Mouse (Mus musculus): ENCODE data around the gene Ctso. TPM values are rescaled to one million over a fixed set of nuclear protein-coding genes. Genes with fewer than 3 reads are reported as not detected.
A peak's percentile ranks its signal among the peaks of the same experiment; 100 is the strongest.

Ctso gene
- total RNA-seq, 2 experiments from 2014 or later = 19.1 to 19.9 TPM

DNA sequence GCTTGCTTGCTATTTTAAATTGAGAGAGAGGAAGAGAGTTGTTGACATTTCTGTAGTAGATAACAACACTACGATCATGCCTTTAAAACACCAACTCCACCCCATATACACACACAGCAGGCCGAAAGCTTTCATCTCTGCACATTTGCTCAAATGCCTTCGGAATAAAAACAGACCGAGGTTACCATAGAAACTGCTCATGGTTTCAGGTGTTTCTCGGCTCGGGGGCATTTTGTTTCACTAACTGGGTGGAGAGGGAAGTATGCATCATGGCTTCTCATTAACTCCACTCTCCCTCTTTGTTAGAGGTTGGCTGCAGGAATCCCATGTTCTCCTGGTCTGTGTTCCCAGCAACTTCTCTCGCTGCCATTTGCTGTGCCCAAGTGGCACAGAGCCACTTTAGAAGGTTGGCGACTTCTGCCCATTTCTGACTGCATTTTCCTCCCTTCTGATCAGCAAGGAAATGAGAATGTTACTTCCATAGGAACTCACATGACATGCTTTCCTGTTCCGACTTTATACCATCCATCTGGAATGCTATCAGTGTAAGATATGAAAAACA lies 5.6 kb upstream of the Ctso start:
- DNase-seq (ENCODE audit: low spot score in 2 of 2) = peak in 1 of 2 experiments; percentile 18
- peak overlapping the region; percentile 61 for H3K27ac ChIP-seq
- no peak for TF ChIP-seq CTCF (conservative IDR thresholded peaks at IDR 0.05)

DNA sequence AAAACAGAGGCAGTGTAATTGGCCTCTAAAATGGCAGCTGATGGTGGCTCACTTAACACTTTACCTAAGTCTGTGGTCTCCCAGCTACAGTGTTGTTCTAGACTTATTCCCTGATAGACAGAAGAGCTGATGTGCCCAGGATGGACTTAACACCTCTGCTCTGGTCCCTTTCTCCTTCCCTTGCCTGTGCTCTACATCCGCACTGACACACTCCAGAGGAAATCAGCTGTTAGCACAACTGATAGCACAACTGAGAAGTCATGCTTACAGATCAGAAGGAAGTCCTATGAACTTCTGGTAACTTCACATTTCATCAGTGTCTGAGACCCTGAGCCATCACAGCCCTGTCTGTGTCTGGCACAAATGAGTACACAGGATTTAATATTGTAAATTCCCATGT lies 3.3 kb upstream of the Ctso start:
- H3K4me3 ChIP-seq = no peak overlapping the region
- H3K27ac ChIP-seq = no peak overlapping the region
- no peak for DNase-seq (ENCODE audit: low spot score in 2 of 2)
- TF ChIP-seq CTCF (conservative IDR thresholded peaks at IDR 0.05) = no peak

More for the DNA sequence above, 5.6 kb upstream of the Ctso start:
- no peak overlapping the region for H3K4me3 ChIP-seq

DNA sequence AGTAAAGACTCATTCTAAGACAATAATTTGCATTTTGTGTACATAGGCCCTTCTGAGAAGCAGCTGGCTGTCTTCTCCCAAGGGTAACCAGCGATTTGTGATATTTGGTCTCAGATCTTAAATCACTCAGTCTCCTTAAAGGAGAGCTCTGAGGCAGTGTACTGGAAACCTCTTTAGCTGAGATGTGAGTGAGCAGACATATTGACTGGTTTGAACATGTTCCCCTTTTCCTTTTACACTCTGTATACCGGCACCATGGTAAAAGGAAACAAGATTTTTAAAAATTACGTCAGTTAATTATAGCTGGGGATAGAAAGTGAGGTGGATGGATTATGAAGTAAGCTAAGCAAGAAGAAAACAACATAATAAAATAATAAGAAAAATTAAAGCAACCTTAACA lies 706 bp upstream of the Ctso start:
- no peak for DNase-seq (ENCODE audit: low spot score in 2 of 2)
- Histone ChIP-seq H3K27ac (peak overlapping the region; percentile 99), H3K4me3 (no peak overlapping the region)
- no peak for TF ChIP-seq CTCF (conservative IDR thresholded peaks at IDR 0.05)

DNA sequence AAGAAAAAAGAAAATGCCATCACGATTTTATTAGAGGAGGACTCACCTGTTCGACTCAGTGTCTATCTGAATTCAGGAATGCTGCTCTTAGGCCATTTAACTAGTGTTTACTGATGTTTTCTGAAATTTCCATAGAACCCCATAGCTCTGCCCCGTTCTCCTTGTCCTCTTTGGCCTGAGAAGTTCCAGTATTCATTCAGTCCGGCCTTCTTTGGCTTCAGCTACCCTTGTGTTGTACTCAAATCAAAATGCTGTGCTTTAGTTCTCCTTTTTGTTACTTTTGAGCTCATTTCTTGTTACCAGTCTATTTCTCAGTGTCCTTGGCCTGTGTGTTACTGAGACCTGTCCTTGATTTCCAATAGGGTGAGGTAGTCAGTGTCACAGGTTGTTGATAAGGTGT lies 947 bp downstream of the Ctso start:
- no peak for DNase-seq (ENCODE audit: low spot score in 2 of 2)
- Histone ChIP-seq H3K27ac (peak overlapping the region; percentile 99), H3K4me3 (peak overlapping the region; percentile 92; the same call in 1 of the 2 replicates)
- no peak for TF ChIP-seq CTCF (conservative IDR thresholded peaks at IDR 0.05)

DNA sequence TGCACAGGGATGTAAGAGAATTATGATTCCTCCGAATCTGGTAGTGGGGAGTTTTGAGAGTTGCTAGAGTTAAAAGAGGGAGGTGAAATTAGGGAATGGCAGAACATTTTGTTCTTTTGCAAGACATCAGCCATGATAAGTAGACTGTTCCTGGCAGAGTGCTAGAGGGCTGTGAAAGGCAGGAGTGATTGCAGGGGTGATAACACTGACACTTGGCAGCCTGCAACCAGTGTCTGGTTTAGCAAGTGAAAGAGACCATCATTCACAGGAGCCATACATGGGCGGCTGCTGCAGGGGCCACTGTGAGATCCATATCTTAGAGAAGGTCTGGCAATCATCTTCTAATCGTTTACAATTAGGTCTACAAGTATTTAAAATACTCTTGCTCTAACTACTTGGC lies 6.5 kb downstream of the Ctso start:
- no peak overlapping the region for H3K4me3 ChIP-seq
- peak overlapping the region; percentile 19; the same call in 1 of the 2 replicates for H3K27ac ChIP-seq
- DNase-seq (ENCODE audit: low spot score in 2 of 2) = no peak
- no peak for TF ChIP-seq CTCF (conservative IDR thresholded peaks at IDR 0.05)

- TF ChIP-seq CTCF (conservative IDR thresholded peaks at IDR 0.05) = no peak
- no peak for DNase-seq (ENCODE audit: low spot score in 2 of 2)
Measured at GRCm38 (mm10) chr3:81942341-81942740, 9.9 kb downstream of the Ctso start.

GRCm38 (mm10) chr3:81943097-81943496 lies 10.7 kb downstream of the Ctso start:
- TF ChIP-seq CTCF (conservative IDR thresholded peaks at IDR 0.05) = no peak
- Histone ChIP-seq H3K27ac (peak overlapping the region; percentile 48), H3K4me3 (no peak overlapping the region)
- DNase-seq (ENCODE audit: low spot score in 2 of 2) = peak in 1 of 2 experiments; percentile 29

More at GRCm38 (mm10) chr3:81942341-81942740, 9.9 kb downstream of the Ctso start:
- Histone ChIP-seq H3K4me3 (no peak overlapping the region), H3K27ac (peak overlapping the region; percentile 48)

DNA sequence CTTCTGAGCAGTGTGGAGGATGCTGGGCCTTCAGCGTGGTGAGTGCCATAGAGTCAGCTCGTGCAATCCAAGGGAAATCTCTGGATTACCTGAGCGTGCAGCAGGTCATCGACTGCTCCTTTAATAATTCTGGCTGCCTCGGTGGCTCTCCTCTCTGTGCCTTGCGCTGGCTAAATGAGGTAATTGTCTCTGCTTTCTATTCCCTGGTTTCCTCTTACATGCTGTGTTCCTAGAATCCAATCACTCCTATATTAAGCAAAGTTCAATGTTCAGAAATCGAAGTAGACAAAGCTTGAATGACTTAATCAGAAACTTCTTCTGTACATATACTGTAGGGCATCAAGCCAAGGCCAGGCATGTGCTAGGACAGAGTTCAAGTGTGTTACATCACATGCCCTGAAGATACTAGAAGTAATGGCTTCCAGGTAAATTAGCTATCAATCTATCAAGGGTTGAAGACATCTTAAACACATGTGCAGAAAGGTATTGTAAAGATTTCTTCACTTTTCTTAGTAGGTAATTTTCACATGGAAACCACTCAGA lies 12.5 kb downstream of the Ctso start:
- DNase-seq (ENCODE audit: low spot score in 2 of 2) = no peak
- H3K4me3 ChIP-seq = no peak overlapping the region
- no peak overlapping the region for H3K27ac ChIP-seq
- TF ChIP-seq CTCF (conservative IDR thresholded peaks at IDR 0.05) = no peak

GRCm38 (mm10) chr3:81949048-81949447 lies 16.6 kb downstream of the Ctso start:
- no peak for DNase-seq (ENCODE audit: low spot score in 2 of 2)
- TF ChIP-seq CTCF (conservative IDR thresholded peaks at IDR 0.05) = no peak
- no peak overlapping the region for H3K27ac ChIP-seq
- no peak overlapping the region for H3K4me3 ChIP-seq

DNA sequence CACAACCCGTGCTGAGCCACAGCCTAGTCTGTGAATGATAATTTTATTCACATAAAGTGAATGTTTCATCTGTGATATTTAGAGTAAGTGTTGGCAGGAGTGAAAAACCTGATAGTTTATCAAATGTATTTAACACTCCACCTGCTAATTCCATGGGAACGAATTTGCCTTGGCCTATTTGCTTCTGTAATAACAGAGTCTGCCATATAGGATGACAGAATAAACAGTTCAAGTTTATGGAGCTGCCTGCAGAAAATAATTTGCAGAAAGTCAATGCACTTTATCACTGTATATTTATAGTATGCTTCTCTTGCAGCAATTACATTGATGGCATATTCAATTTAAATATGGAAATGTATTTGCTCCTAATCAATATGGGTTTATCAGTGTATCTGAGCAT lies 19.4 kb downstream of the Ctso start:
- Histone ChIP-seq H3K27ac (no peak overlapping the region), H3K4me3 (no peak overlapping the region)
- no peak for TF ChIP-seq CTCF (conservative IDR thresholded peaks at IDR 0.05)
- no peak for DNase-seq (ENCODE audit: low spot score in 2 of 2)

DNA sequence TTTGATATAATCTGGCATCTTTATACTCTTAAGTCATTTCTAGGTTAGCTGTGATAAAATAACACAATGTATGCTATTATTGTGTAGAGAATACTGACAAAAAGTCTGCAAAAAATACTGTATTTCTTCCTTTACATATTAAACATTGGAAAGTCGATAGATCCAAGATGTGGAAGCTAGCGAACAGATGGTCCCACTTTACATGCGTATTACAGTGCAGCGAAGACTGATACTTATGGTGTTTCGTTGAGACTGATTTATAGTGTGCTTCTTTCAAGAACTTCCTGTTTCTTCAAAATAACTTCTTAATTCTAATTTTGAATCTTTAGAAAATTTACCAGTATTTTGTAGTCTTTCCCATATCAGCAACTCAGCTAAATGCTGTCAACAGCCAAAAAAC lies 25.1 kb downstream of the Ctso start:
- no peak overlapping the region for H3K27ac ChIP-seq
- TF ChIP-seq CTCF (conservative IDR thresholded peaks at IDR 0.05) = no peak
- no peak for DNase-seq (ENCODE audit: low spot score in 2 of 2)

DNA sequence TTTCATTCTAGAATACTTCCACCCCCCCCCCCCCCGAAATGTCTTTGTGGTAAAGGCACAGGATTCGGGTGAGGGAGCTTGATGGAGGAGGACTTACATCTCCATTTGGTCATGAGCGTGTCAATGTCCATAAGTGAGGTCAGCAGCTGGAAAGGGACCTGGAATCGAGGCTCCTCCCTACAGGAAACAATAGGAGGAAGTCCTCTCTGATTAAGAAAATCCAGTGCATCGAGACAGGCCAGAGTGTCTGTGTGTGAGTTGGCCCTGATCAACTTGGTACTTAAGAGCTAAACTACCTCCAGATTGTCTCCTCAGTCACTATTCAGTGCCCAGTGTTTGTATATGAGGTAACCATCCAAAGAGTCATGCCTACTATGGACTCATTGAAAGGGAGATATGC lies 28.9 kb downstream of the Ctso start:
- no peak overlapping the region for H3K27ac ChIP-seq
- no peak for DNase-seq (ENCODE audit: low spot score in 2 of 2)
- TF ChIP-seq CTCF (conservative IDR thresholded peaks at IDR 0.05) = no peak
- H3K4me3 ChIP-seq = no peak overlapping the region

More for the DNA sequence above, 25.1 kb downstream of the Ctso start:
- no peak overlapping the region for H3K4me3 ChIP-seq

- no peak for DNase-seq (ENCODE audit: low spot score in 2 of 2)
- Histone ChIP-seq H3K4me3 (no peak overlapping the region), H3K27ac (peak overlapping the region; percentile 76)
- 0 out of 2 replicates have a peak, but pooled peaks have one; percentile 14 for TF ChIP-seq CTCF (conservative IDR thresholded peaks at IDR 0.05)
Measured at GRCm38 (mm10) chr3:81963768-81964167, 31.4 kb downstream of the Ctso start.

DNA sequence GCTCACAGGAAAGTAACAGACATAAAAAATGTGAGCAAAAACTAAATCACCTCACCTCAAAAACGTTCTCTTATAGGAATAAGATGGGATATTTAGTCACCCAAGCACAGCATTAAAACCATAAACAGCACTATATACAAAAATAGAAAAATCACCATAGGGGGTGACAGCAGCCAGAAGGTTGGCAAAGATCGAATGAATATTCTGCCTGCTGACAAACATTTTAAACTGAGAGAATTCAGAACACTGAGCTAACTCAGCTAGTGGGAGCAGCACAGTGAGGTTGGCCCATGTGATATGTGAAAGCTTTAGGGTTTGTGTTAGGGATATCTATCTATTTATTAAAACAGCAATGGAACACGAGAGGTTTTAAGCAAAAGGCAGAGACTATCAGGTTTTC lies 32.2 kb downstream of the Ctso start:
- peak in 1 of 2 experiments; percentile 35 for DNase-seq (ENCODE audit: low spot score in 2 of 2)
- no peak for TF ChIP-seq CTCF (conservative IDR thresholded peaks at IDR 0.05)
- H3K4me3 ChIP-seq = no peak overlapping the region
- H3K27ac ChIP-seq = peak overlapping the region; percentile 76

Data from layer of hippocampus, adult 2 months (tissue).